8 mouse cellular contexts compared by ENCODE assay signal in the genomic region with DNA sequence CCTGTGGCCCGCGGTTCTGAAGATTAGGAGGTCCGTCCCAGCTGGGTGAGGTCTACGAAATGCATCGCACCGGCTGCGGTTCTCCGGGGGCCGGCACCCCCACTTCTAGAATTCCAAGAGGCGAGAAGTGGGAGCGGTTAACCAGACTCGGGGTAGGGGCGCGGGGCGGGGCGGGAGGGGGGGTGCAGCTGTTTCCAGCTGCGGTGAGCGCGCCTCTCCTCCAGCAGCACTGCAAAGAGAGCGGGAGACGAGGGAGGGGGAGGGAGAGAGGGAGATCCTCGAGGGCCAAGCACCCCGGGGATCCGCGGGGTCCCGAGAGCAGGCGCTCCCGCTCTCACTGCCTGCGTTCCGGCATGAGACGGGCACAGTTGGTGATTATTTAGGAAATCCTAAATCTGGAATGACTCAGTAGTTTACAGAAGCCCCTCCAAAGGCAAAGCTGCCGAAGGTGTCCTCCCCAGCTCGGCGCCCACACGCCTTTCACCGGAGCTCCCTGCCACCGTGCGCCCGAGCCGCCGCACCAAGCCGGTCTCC.
A peak's percentile ranks its signal among the peaks of the same experiment; 100 is the strongest.
DNase-seq lines count a peak whose midpoint lies in the region; ATAC-seq and TF ChIP-seq lines count a peak whose summit lies in the region.

No protein-coding gene starts in this region.

- H3K27ac ChIP-seq in ES-E14 (ENCODE audit: insufficient read depth, low read depth, low read length, poor library complexity, severe bottlenecking) = no peak overlapping the region
- H3K27ac ChIP-seq in embryonic facial prominence, embryonic 14.5 days (replicated peaks; ENCODE audit: low read depth, low read length) = peak overlapping the region; percentile 55; the same call in 1 of the 2 replicates
- no peak overlapping the region for H3K27ac ChIP-seq in intestine, embryonic 14.5 days (ENCODE audit: low read depth)
- H3K27ac ChIP-seq in midbrain, embryonic 12.5 days (replicated peaks) = peak overlapping the region; percentile 49; the same call in 1 of the 2 replicates

- peak; percentile 62 for ATAC-seq in embryonic facial prominence, embryonic 14.5 days (ENCODE audit: low read depth)
- ATAC-seq in intestine, embryonic 14.5 days (replicated peaks; ENCODE audit: low FRiP score, low TSS enrichment, low read depth) = peak; percentile 65
- peak; percentile 36 for ATAC-seq in midbrain, embryonic 12.5 days (ENCODE audit: low FRiP score, low read depth)
- ATAC-seq in erythroid progenitor cell, adult 5-6 weeks (replicated peaks; ENCODE audit: low FRiP score, poor library complexity, severe bottlenecking) = no peak

- peak overlapping the region; percentile 60; the same call in 1 of the 2 replicates for H3K9ac ChIP-seq in ES-E14 (ENCODE audit: insufficient read depth, low read depth, low read length, poor library complexity, severe bottlenecking)
- H3K9ac ChIP-seq in embryonic facial prominence, embryonic 14.5 days (ENCODE audit: low read depth, low read length) = peak overlapping the region; percentile 69
- peak overlapping the region; percentile 29 for H3K9ac ChIP-seq in intestine, embryonic 14.5 days (ENCODE audit: low read length)
- peak overlapping the region; percentile 73 for H3K9ac ChIP-seq in midbrain, embryonic 12.5 days (replicated peaks)

- no peaks in the 10 kb centered on the region for H3K36me3 ChIP-seq in ES-E14 (ENCODE audit: control insufficient read depth, insufficient read depth, low read length, poor library complexity, severe bottlenecking)
- no peaks in the 10 kb centered on the region for H3K36me3 ChIP-seq in embryonic facial prominence, embryonic 14.5 days (ENCODE audit: control insufficient read depth, insufficient read depth, low read length)
- no peaks in the 10 kb centered on the region for H3K36me3 ChIP-seq in intestine, embryonic 14.5 days (ENCODE audit: control insufficient read depth, insufficient read depth, low read length)
- H3K36me3 ChIP-seq in midbrain, embryonic 12.5 days = no peaks in the 10 kb centered on the region

- in situ Hi-C loops in ES-E14 (cut with MboI; ENCODE audit: low sequenced_read_pairs in 2 of 2, unreplicated experiment in 2 of 2) = no loop called here

- peaks cover 56% of the 10 kb centered on the region for H3K27me3 ChIP-seq in embryonic facial prominence, embryonic 14.5 days (replicated peaks; ENCODE audit: control insufficient read depth, insufficient read depth, low read length)
- H3K27me3 ChIP-seq in intestine, embryonic 14.5 days (replicated peaks; ENCODE audit: control insufficient read depth, insufficient read depth, low read length) = peaks cover 71% of the 10 kb centered on the region
- peaks cover 46% of the 10 kb centered on the region for H3K27me3 ChIP-seq in midbrain, embryonic 12.5 days

- H3K4me3 ChIP-seq in ES-E14 (ENCODE audit: insufficient read depth in 1 of 2, low read depth in 1 of 2, low read length in 2 of 2, poor library complexity in 1 of 2, severe bottlenecking in 1 of 2) = peak overlapping the region; percentile 75 to 77
- H3K4me3 ChIP-seq in embryonic facial prominence, embryonic 14.5 days (ENCODE audit: low read depth, low read length) = peak overlapping the region; percentile 69
- H3K4me3 ChIP-seq in intestine, embryonic 14.5 days (ENCODE audit: low read depth, low read length) = peak overlapping the region; percentile 59
- peak overlapping the region; percentile 63 for H3K4me3 ChIP-seq in midbrain, embryonic 12.5 days

- H3K4me2 ChIP-seq in embryonic facial prominence, embryonic 14.5 days (ENCODE audit: low read depth, low read length) = peak overlapping the region; percentile 97
- peak overlapping the region; percentile 99 for H3K4me2 ChIP-seq in intestine, embryonic 14.5 days (ENCODE audit: low read length)
- peak overlapping the region; percentile 95 for H3K4me2 ChIP-seq in midbrain, embryonic 12.5 days (replicated peaks)

- H3K9me3 ChIP-seq in ES-E14 (ENCODE audit: control insufficient read depth, insufficient read depth, low read depth, low read length) = no peaks in the 10 kb centered on the region
- no peaks in the 10 kb centered on the region for H3K9me3 ChIP-seq in embryonic facial prominence, embryonic 14.5 days (ENCODE audit: control insufficient read depth, low read length)
- no peaks in the 10 kb centered on the region for H3K9me3 ChIP-seq in intestine, embryonic 14.5 days (ENCODE audit: control insufficient read depth, low read length)
- no peaks in the 10 kb centered on the region for H3K9me3 ChIP-seq in midbrain, embryonic 12.5 days

- DNase-seq in gastrocnemius, postnatal 10 days = peak; percentile 8
- no peak for DNase-seq in gastrocnemius, adult 18-20 months (ENCODE audit: low spot score)
- DNase-seq in ES-E14 (ENCODE audit: low read depth, low spot score) = peak; percentile 17
- peak; percentile 70 for DNase-seq in embryonic facial prominence, embryonic 14.5 days (ENCODE audit: low spot score)
- peak; percentile 73 for DNase-seq in intestine, embryonic 14.5 days (ENCODE audit: low spot score)
- no peak for DNase-seq in thymus, postnatal 10 days (ENCODE audit: low spot score in 2 of 2)

- 0% methylated on average over 15 of the region's 42 CpGs for WGBS in embryonic facial prominence, embryonic 14.5 days
- WGBS in intestine, embryonic 14.5 days = 0% methylated on average over 39 of the region's 42 CpGs
- under 1% methylated on average over 37 of the region's 42 CpGs for WGBS in midbrain, embryonic 12.5 days

- H3K4me1 ChIP-seq in ES-E14 (ENCODE audit: control insufficient read depth in 2 of 2, insufficient read depth in 2 of 2, low read length in 2 of 2, poor library complexity in 1 of 2) = no peaks in the 10 kb centered on the region
- peaks cover 6% of the 10 kb centered on the region; the same call in 1 of the 2 replicates for H3K4me1 ChIP-seq in embryonic facial prominence, embryonic 14.5 days (ENCODE audit: control insufficient read depth, insufficient read depth, low read length)
- H3K4me1 ChIP-seq in intestine, embryonic 14.5 days (replicated peaks; ENCODE audit: control insufficient read depth, insufficient read depth, low read length) = peaks cover 5% of the 10 kb centered on the region; the same call in 1 of the 2 replicates
- H3K4me1 ChIP-seq in midbrain, embryonic 12.5 days = peaks cover 12% of the 10 kb centered on the region

TF ChIP-seq in ES-E14, 5 proteins besides CTCF, POLR2A, EP300 and RAD21:
- no peak for TF ChIP-seq ZNF384 (IDR thresholded peaks at IDR 0.05; ENCODE audit: low read depth, low read length)

Comparison
In these comparisons a context has a peak if more than half of its experiments do, and no peak if none do; other contexts are left out.
1. DNase-seq: peak in gastrocnemius, postnatal 10 days (single experiment), ES-E14 (single experiment), embryonic facial prominence, embryonic 14.5 days (single experiment) and intestine, embryonic 14.5 days (single experiment); none in gastrocnemius, adult 18-20 months (single experiment) and thymus, postnatal 10 days (0 of 2).
2. H3K27ac ChIP-seq: peak in embryonic facial prominence, embryonic 14.5 days (single experiment) and midbrain, embryonic 12.5 days (single experiment); none in ES-E14 (single experiment) and intestine, embryonic 14.5 days (single experiment).
3. Peak in every context shown above with its lines, with median percentiles within 50 percentile points of each other: H3K4me3 ChIP-seq, H3K9ac ChIP-seq and H3K4me2 ChIP-seq.